Mouse (Mus musculus): Measurements from ENCODE around the gene Actr3. TPM values are rescaled to one million over a fixed set of nuclear protein-coding genes. Genes with fewer than 3 reads are reported as not detected.

Gene Actr3
- 214 and 250 TPM in 2 replicates for polyA plus RNA-seq (2015; fragmentation: Nextera tagmentation; extraction: Ambion mirVana)

DNA sequence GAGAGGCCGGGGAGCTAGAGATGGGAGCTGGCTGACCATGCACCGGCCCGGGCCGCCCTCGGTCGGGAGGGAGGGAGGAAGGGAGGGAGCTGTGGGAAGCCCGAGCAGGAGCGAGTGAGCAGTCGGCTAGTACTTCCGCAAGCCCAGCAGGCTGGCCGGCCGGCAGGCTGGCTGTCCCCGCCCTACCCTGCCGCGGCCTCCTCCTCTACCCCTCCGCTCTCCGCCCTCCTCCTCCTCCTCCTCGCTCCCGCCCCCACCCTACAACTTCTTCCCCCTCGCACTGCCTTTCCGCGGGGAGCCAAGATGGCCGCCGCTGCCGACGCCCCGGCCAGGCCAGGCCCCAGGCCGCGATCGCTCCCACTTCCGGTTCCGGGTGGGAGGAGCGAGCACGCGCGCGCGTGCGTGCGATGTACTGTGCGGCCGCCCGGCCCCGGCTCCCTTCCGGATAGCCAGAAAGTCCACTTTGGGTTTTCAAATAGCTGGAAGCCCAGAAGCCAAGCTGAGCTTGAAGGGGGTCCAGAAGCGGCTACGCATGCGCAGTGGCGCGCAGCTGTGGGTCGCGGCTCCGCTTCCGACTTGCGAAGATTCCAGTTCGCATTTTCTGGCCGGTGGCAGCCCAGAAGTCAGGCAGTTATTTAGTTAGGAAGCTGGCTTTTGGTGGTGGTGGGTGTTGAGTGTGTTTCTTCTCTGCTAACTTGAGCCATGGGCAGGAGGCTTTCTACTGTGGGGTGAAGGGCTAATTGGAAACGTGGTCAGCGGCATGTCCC is at the start of gene Actr3:
TSS of gene Actr3 (minus strand) at position 359 of the 767 bp plus-strand sequence.
- peak within 1 kb of the TSS; percentile 97 for H3K27ac ChIP-seq (replicated peaks)
- H3K27me3 ChIP-seq (replicated peaks), result no peaks in the 10 kb centered on the region
- peak within 1 kb of the TSS; percentile 94 for H3K9ac ChIP-seq (replicated peaks)
- H3K9me3 ChIP-seq (replicated peaks), result no peaks in the 10 kb centered on the region
- H3K4me3 ChIP-seq (replicated peaks), result peak within 1 kb of the TSS; percentile 81
- peaks cover 30% of the 10 kb centered on the region for H3K4me1 ChIP-seq
- peak; percentile 96 for ATAC-seq (ENCODE audit: low FRiP score)
- peak within 1 kb of the TSS; percentile 66 for H3K4me2 ChIP-seq
- under 1% methylated on average over 50 of the region's 59 CpGs for WGBS
- H3K36me3 ChIP-seq, result no peaks in the 10 kb centered on the region

DNA sequence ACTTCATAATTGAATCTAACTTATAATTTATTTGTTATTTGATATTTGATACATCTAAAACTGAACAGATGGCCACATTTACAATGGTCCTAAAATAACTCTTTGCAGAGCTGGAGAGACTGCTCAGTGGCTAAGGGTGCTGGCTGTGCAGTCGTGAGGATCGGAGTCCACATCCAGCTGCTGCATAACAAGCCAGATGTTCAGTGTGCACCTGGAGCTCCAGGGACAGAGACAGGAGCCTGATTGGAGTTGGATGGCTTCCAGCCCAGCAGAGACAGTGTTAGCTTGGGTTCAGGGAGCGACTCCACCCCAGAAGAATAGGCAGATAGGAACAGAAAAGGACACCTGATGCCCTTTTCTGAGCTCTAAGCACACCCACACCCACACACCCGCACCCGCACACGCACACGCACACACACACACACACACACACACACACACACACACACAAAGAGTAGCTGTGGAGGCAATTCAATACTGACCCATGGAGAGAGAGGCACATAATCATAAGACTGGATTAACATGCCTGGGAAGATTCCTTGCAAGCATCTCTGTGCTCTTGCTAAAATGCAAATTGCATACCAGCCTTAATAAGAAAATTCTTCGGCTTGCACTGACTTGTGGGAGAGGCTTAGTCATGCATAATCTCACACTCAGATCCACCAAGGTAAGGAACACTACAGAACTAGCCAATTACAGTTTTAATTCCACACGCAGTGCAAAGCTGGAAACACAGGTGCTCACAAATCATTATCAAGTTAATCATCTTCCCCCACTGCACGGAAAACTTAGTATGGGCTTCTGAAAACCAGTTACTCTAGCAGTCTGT is 47.1 kb upstream of the Actr3 start:
- Histone ChIP-seq H3K4me3 (replicated peaks) (no peak overlapping the region), H3K9me3 (replicated peaks) (no peaks in the 10 kb centered on the region), H3K4me2 (no peak overlapping the region), H3K4me1 (no peaks in the 10 kb centered on the region), H3K27me3 (replicated peaks) (no peaks in the 10 kb centered on the region), H3K36me3 (no peaks in the 10 kb centered on the region), H3K27ac (replicated peaks) (no peak overlapping the region), H3K9ac (replicated peaks) (no peak overlapping the region)
- 76% methylated on average over 10 of the region's 10 CpGs for WGBS
- ATAC-seq (ENCODE audit: low FRiP score), result no peak

DNA sequence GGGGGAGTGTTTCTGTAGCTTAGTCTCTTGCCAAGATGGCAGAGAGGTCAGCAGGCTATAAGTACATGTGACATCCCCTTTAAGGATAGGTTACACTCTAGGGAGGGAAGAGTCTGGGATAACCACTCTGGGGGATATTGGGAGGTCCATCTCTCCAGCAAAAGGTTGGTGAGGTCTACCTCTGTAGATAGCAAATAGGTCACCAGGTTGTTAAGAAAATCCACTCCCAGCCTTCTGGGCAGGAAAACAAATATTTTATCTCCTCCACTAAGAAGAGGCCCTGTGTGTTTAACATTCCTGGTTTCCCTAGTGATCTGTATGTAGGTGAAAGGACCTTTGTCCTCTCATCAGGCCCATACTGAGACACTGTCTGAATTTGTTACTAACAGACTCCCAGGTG is 46.3 kb upstream of the Actr3 start:
- Histone ChIP-seq H3K4me2 (no peak overlapping the region), H3K27ac (replicated peaks) (no peak overlapping the region)
- no peak for ATAC-seq (ENCODE audit: low FRiP score)

DNA sequence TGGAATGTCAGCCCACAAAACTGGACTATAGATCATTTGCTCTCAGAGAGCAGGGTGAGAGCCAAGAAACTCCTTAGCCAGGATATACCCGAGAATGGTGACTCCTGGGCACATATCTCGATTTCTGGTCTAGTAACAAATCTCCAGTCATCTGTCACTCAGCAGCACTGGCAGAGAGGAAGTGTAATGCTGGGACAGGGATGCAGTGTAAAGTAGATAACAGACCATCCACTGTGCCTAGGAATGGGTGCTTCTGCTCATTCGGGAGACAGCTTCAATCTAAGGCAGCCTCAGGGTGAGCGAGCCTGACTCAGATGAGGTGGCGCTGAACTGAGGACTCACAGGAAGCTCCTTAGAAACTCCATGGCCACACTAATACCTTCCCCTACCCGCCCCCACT is 43.1 kb upstream of the Actr3 start:
- no peak overlapping the region for H3K4me2 ChIP-seq
- WGBS, result 92% methylated on average over 6 of the region's 6 CpGs
- no peak for ATAC-seq (ENCODE audit: low FRiP score)

More for the DNA sequence above, 46.3 kb upstream of the Actr3 start:
- Histone ChIP-seq H3K36me3 (no peaks in the 10 kb centered on the region), H3K9ac (replicated peaks) (no peak overlapping the region), H3K4me3 (replicated peaks) (no peak overlapping the region), H3K4me1 (no peaks in the 10 kb centered on the region), H3K27me3 (replicated peaks) (no peaks in the 10 kb centered on the region), H3K9me3 (replicated peaks) (no peaks in the 10 kb centered on the region)

DNA sequence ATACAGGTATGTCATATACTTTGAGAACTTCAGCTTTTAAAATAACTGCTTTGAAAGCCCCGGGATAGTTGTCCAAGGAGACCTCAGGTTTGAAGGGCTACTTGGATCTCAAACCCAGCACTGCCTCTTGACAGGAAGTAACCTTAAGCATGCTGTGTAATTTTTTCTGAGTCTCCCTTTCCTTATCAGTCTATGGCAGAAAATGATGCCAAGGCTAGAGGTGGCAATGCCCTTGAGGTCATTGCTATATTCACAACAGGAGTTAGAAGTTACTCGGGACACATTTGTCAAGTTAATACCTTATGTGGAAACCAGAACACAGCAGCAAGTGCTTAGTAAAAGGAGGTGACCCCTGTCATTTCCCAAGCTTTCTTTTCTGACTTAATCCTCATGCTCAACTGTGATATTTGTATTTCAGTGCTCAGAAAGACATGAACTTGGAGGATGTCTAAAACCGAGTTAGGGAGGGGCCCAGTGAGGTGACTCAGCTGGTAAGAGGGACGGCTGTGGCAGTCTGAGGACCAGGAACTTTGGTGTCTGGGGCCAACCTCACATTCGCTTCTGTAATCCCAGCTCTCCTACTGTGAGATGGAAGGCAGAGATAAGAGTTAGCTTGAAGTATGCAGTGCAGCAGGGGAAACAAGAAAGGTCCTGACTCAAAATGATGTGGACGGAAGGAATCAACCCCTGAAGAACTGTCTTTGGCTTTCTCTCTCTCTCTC is 40.6 kb upstream of the Actr3 start:
- Histone ChIP-seq H3K9me3 (replicated peaks) (no peaks in the 10 kb centered on the region), H3K36me3 (no peaks in the 10 kb centered on the region), H3K4me2 (no peak overlapping the region), H3K9ac (replicated peaks) (no peak overlapping the region), H3K27ac (replicated peaks) (no peak overlapping the region), H3K4me1 (no peaks in the 10 kb centered on the region), H3K4me3 (replicated peaks) (no peak overlapping the region), H3K27me3 (replicated peaks) (no peaks in the 10 kb centered on the region)
- ATAC-seq (ENCODE audit: low FRiP score), result no peak
- 82% methylated on average over 6 of the region's 6 CpGs for WGBS

More for the DNA sequence above, 43.1 kb upstream of the Actr3 start:
- no peaks in the 10 kb centered on the region for H3K36me3 ChIP-seq
- H3K4me3 ChIP-seq (replicated peaks), result no peak overlapping the region
- H3K27ac ChIP-seq (replicated peaks), result no peak overlapping the region
- H3K27me3 ChIP-seq (replicated peaks), result no peaks in the 10 kb centered on the region
- H3K9ac ChIP-seq (replicated peaks), result no peak overlapping the region
- no peaks in the 10 kb centered on the region for H3K4me1 ChIP-seq
- no peaks in the 10 kb centered on the region for H3K9me3 ChIP-seq (replicated peaks)

DNA sequence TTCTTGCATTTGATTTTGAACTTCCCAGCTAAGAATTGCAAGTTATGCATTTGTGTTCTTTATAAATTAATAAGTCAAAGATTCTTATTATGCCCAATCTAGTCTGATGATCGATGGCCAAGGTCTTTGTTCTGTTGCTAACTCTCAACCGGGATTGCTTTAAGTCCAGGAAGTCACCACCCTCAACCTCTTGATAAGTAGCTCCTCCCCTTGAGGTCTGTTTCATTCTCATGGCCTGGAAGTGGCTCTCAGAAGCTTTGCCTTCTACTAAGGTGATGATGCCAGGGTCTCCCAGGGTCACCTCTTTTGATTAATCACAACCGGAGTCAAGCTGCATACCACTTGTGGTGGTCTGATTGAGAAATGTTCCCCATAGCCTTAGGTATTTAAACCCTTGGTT is 38.3 kb upstream of the Actr3 start:
- no peak for ATAC-seq (ENCODE audit: low FRiP score)
- Histone ChIP-seq H3K27ac (replicated peaks) (no peak overlapping the region), H3K9me3 (replicated peaks) (no peaks in the 10 kb centered on the region), H3K4me2 (no peak overlapping the region), H3K27me3 (replicated peaks) (no peaks in the 10 kb centered on the region), H3K9ac (replicated peaks) (no peak overlapping the region), H3K4me3 (replicated peaks) (no peak overlapping the region), H3K36me3 (no peaks in the 10 kb centered on the region), H3K4me1 (no peaks in the 10 kb centered on the region)
- 89% methylated on average over 3 of the region's 3 CpGs for WGBS

DNA sequence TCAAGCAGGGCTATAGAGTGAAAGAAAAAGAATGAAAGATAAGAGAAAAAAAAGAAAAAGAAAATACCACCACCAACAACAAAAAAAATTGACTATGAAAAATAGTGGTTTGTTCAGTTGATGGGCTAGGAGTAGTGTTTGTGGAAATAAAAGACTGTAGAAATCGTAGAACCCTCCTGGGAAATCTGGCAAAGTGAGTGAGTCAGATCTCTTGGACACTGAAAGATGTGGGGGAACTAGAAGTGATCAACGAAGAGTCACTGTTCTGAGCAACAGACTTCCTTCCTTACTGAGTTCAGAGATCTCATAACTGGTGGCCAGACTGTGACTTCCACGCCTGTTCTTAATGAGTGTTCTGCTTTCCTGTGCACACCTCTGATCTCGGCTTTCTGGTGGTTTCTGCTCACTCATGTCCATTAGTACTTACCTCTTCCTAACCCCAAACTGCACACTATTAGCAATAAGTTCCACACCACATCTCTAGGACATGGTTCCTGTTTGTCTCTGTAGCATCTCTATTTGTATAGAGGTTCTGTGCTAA is 37.7 kb upstream of the Actr3 start:
- no peak for ATAC-seq (ENCODE audit: low FRiP score)
- Histone ChIP-seq H3K9ac (replicated peaks) (no peak overlapping the region), H3K27me3 (replicated peaks) (no peaks in the 10 kb centered on the region), H3K4me3 (replicated peaks) (no peak overlapping the region), H3K36me3 (no peaks in the 10 kb centered on the region), H3K4me2 (no peak overlapping the region), H3K4me1 (no peaks in the 10 kb centered on the region), H3K27ac (replicated peaks) (no peak overlapping the region), H3K9me3 (replicated peaks) (no peaks in the 10 kb centered on the region)
- 78% methylated on average over 4 of the region's 4 CpGs for WGBS

DNA sequence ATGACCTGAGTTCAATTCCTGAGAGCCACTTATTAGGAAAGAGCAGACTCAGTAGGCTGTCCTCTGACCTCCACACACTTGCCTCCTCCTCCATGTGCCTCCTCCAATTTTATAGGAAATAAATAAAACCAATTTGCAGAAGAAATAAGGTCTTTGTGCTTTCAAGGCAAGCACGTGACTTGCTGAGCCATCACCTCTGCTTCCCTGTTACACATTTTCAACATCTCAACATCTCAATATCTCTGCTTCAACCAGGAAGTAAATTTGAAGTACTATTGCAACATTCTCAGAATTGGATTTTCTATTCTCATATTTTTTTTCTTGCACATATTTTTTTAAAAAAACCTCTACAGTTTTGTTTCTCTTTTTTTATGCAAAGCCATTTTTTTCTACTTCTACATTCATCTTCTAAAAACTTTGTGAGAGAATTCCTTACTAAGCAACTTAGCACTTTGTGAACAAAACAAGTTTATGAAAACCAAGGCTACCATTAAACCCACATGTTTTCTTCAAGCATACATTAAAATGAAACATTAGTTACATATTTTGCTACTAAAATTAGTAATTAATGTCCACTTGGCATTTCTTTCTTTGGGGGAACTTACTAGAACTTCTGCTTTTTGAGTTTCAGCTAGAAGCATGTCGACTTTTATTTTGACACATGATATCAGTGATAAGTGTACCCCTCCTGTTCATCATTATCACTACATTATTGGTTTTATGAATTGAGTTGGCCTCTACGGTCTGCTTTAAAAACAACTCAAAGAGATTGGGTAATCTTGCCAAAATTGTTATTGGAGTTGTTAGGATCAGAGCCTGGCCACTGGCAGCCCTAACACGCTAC is 35.5 kb upstream of the Actr3 start:
- Histone ChIP-seq H3K36me3 (no peaks in the 10 kb centered on the region), H3K4me3 (replicated peaks) (no peak overlapping the region), H3K4me1 (no peaks in the 10 kb centered on the region), H3K9ac (replicated peaks) (no peak overlapping the region), H3K27me3 (replicated peaks) (no peaks in the 10 kb centered on the region), H3K27ac (replicated peaks) (no peak overlapping the region), H3K9me3 (replicated peaks) (no peaks in the 10 kb centered on the region), H3K4me2 (no peak overlapping the region)
- no peak for ATAC-seq (ENCODE audit: low FRiP score)
- 89% methylated on average over 4 of the region's 4 CpGs for WGBS

DNA sequence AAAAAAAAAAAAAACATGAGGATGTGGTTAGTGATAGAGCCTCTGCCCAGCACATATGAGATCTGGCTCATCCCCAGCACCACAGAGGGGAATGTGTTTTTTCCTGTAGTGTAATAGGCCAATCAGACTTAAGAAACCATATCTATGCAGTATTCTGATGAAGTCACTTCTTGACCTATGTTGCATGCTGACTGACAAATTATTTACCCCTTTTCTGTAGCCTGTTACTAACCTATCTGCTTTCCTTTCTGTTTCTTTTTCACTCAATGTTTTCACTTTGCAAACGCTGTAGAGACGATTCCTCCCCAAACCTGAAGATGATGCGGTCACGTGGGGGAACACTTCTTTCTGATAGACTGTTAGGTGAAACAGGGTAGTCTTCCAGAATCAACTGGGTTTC is 32.4 kb upstream of the Actr3 start:
- Histone ChIP-seq H3K36me3 (no peaks in the 10 kb centered on the region), H3K4me1 (no peaks in the 10 kb centered on the region), H3K27ac (replicated peaks) (no peak overlapping the region), H3K9me3 (replicated peaks) (no peaks in the 10 kb centered on the region), H3K9ac (replicated peaks) (no peak overlapping the region), H3K4me3 (replicated peaks) (no peak overlapping the region), H3K4me2 (no peak overlapping the region), H3K27me3 (replicated peaks) (no peaks in the 10 kb centered on the region)
- ATAC-seq (ENCODE audit: low FRiP score), result no peak
- 91% methylated on average over 4 of the region's 4 CpGs for WGBS

DNA sequence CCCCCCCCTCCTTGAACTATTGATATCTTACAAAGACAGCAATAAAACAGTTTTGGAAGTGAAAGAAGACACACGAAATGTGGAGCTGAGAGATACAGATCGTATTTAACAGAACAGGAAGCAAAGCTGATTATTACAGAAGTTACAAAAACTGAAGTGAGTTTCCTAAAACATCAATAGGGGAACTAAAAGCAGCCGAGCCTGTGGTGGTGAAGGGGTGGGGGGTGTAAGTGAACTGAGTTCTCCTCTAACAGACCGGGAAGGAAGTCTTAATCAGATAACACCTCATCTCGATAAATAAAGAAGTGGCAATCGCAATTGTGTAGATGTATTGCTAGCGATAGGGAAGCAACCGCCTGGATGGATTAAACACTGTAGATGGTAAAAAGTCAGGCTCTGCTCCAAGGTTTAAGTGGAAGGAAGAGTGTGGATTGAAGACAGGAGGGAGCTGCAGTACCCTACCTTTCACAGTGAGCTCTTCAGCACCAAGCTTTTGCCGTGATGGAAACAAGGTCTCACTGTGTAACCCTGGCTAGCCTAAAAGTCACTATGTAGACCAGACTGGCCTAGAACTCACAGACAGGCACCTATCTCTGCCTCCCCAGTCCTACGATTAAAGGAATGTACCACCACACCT is 31.2 kb upstream of the Actr3 start:
- no peak overlapping the region for H3K27ac ChIP-seq (replicated peaks)
- no peak overlapping the region for H3K4me3 ChIP-seq (replicated peaks)
- H3K4me2 ChIP-seq, result no peak overlapping the region
- no peaks in the 10 kb centered on the region for H3K9me3 ChIP-seq (replicated peaks)
- no peak overlapping the region for H3K9ac ChIP-seq (replicated peaks)
- H3K27me3 ChIP-seq (replicated peaks), result no peaks in the 10 kb centered on the region
- 87% methylated on average over 10 of the region's 10 CpGs for WGBS
- H3K4me1 ChIP-seq, result no peaks in the 10 kb centered on the region
- ATAC-seq (ENCODE audit: low FRiP score), result no peak
- no peaks in the 10 kb centered on the region for H3K36me3 ChIP-seq
